Mouse (Mus musculus) lung, embryonic 14.5 days (tissue): ENCODE results near the gene Trpm6. TPM values are rescaled to one million over a fixed set of nuclear protein-coding genes. Genes with fewer than 3 reads are reported as not detected.

Source experiments
- ATAC-seq: fragments of 200-750 bp; cut with Nextera tagmentation; 2 replicates; pipeline ENCODE4 v1.8.0; 2017; ENCODE audit warnings: mild to moderate bottlenecking, moderate TSS enrichment, moderate library complexity; ENCODE audit not compliant: insufficient read depth
- DNase-seq: peaks from one replicate; pipeline ENCODE4 v3.0.0-alpha.2; 2015
- H3K27ac ChIP-seq: fragments of 300-500 bp; sonication (generic); 2 replicates; pipeline ENCODE4 v1.5.1; 2014; ENCODE audit warnings: low read depth, mild to moderate bottlenecking, moderate library complexity
- H3K27me3 ChIP-seq: fragments of 300-500 bp; sonication (generic); 2 replicates; pipeline ENCODE4 v1.6.1; 2014; ENCODE audit warnings: low read length, control low read depth; ENCODE audit not compliant: insufficient read depth
- H3K36me3 ChIP-seq: fragments of 300-500 bp; sonication (generic); 2 replicates; pipeline ENCODE4 v1.6.1; 2014; ENCODE audit warnings: control low read depth; ENCODE audit not compliant: insufficient read depth
- H3K4me1 ChIP-seq: fragments of 300-500 bp; sonication (generic); 2 replicates; pipeline ENCODE4 v1.6.1; 2014; ENCODE audit warnings: antibody characterized with exemption, control low read depth; ENCODE audit not compliant: insufficient read depth
- H3K4me2 ChIP-seq: fragments of 300-500 bp; sonication (generic); 2 replicates; pipeline ENCODE4 v1.6.1; 2014; ENCODE audit warnings: mild to moderate bottlenecking
- H3K4me3 ChIP-seq: fragments of 300-500 bp; sonication (generic); 2 replicates; pipeline ENCODE4 v1.5.1; 2014; ENCODE audit warnings: low read depth, low read length
- H3K9ac ChIP-seq: fragments of 300-500 bp; sonication (generic); 2 replicates; pipeline ENCODE4 v1.6.1; 2014
- H3K9me3 ChIP-seq: fragments of 300-500 bp; sonication (generic); 2 replicates; pipeline ENCODE4 v1.6.1; 2016; ENCODE audit warnings: low read depth, low read length, control low read depth
- CTCF ChIP-seq: IDR thresholded peaks from 2 replicates; pipeline ENCODE4 v1.5.1; 2016; ENCODE audit warnings: antibody characterized with exemption, low read depth
- WGBS: fragments of 180-500 bp; shearing (Covaris S2); extraction: QIAGEN DNeasy Blood & Tissue Kit; methylation state at CpG from one replicate; pipeline ENCODE4 v1.1.7; 2014; 5-methylcytosine and 5-hydroxymethylcytosine counted together
- polyA plus RNA-seq: library from polyadenylated mRNA; unstranded; fragments of >200 nt; fragmentation: Nextera tagmentation; extraction: Ambion mirVana; gene quantifications from 2 replicates; pipeline ENCODE4 v1.2.1, GENCODE M21; 2014

Trpm6 gene
- polyA plus RNA-seq, 1 experiment from 2014 or later = 1.0 TPM

DNA sequence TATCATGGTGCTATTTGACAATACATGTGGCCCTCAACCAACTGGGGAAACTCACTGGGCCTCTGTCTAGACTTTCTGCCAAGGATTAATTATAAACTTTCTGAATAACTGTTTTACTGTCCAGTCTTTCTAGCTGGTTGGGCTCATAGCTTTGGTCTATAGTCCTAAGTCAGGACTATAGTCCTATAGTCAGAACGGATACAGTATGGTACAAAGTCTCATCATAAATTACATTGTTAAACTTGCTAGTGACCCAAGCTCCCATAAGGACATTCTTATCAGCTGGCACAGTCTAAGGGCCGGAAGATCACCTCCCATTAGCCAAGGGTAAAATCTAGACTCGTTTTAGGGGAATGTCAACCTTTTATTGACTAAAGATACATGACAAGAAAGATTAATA, 155.7 kb downstream of the Trpm6 start:
- Histone ChIP-seq H3K9ac (no peak overlapping the region), H3K4me3 (no peak overlapping the region), H3K27me3 (no peaks in the 10 kb centered on the region), H3K36me3 (no peaks in the 10 kb centered on the region), H3K4me2 (no peak overlapping the region), H3K9me3 (no peaks in the 10 kb centered on the region), H3K27ac (no peak overlapping the region), H3K4me1 (no peaks in the 10 kb centered on the region)
- no peak for ATAC-seq
- TF ChIP-seq CTCF = no peak
- WGBS = 41% methylated on average over 3 of the region's 3 CpGs
- no peak for DNase-seq

DNA sequence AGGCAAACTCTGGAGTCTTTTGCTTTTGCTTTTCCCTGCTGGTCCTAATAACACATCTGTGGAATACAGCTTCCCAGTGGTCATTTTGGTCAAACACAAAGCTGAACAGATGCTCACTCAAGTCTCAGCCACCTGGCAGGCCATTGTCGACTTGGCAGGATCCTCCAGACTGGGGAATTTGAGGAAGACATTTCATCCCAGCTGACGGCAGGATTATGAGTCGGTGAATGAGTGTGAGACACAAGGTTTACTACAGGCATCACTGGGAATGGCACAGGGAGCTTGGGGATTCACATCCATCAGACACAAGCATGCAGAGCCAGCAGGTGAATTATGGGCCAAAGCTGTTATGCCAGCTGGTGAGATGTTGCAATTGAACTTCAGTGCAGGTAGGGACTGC, 159.9 kb downstream of the Trpm6 start:
- H3K4me2 ChIP-seq = no peak overlapping the region
- ATAC-seq (no peak), DNase-seq (no peak)
- WGBS = 59% methylated on average over 3 of the region's 3 CpGs
- H3K9me3 ChIP-seq = no peaks in the 10 kb centered on the region
- no peaks in the 10 kb centered on the region for H3K4me1 ChIP-seq
- no peaks in the 10 kb centered on the region for H3K36me3 ChIP-seq
- H3K4me3 ChIP-seq = no peak overlapping the region
- TF ChIP-seq CTCF = no peak
- no peak overlapping the region for H3K27ac ChIP-seq
- H3K9ac ChIP-seq = no peak overlapping the region
- no peaks in the 10 kb centered on the region for H3K27me3 ChIP-seq

DNA sequence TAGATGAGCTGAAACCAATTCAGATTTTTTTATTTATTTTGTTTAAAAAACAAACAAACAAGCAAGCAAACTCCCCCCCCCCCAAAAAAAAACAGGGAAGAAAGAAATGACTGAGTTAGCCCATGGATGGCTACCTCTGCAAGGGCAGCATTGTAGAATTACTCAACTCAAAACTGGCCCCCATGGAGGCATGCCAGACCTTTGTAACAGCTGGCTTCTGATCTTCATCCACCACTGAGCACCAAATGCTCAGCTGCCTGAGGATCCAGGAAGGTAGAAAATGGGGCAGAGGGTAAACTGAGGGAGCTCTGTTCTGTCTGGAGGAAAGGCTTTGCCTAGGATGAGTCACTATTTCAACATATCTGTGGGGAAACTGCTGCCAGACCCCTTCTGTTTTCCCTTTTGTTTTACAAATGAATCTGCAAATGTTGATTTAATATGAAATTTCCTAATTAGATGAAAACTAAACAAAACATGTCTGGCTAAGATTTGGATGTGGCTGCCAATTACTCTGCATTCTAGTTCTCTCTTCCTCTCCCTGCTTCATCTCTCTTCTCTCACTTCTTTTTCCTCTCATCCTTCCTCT, 162.1 kb downstream of the Trpm6 start:
- no peak for ATAC-seq
- no peaks in the 10 kb centered on the region for H3K27me3 ChIP-seq
- H3K9ac ChIP-seq = no peak overlapping the region
- DNase-seq = no peak
- H3K9me3 ChIP-seq = no peaks in the 10 kb centered on the region
- no peak overlapping the region for H3K4me2 ChIP-seq
- no peak for TF ChIP-seq CTCF
- H3K36me3 ChIP-seq = no peaks in the 10 kb centered on the region
- no peak overlapping the region for H3K27ac ChIP-seq
- no peaks in the 10 kb centered on the region for H3K4me1 ChIP-seq
- no peak overlapping the region for H3K4me3 ChIP-seq

DNA sequence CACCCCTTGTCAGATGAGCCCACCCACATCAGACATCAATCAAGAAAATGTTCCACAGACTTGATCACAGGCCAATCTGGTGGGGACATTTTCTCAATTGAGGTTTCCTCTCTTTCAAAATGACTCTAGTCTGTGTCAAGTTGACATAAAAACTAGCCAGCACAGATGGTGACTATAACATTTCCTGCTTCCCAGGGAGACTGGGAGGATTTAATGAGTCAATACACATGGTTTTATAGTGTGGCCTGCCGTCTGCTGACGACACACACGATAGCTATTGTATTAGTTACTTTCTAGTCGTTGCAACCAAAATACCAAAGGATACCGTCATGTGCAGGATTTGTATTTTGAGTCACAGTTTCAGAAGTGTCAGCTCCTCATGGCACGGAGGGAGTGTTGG, 191.6 kb downstream of the Trpm6 start:
- Histone ChIP-seq H3K4me3 (no peak overlapping the region), H3K36me3 (no peaks in the 10 kb centered on the region), H3K27ac (no peak overlapping the region), H3K9ac (no peak overlapping the region), H3K27me3 (no peaks in the 10 kb centered on the region), H3K4me1 (no peaks in the 10 kb centered on the region), H3K9me3 (no peaks in the 10 kb centered on the region), H3K4me2 (no peak overlapping the region)
- DNase-seq = no peak
- ATAC-seq = no peak
- no peak for TF ChIP-seq CTCF
- 78% methylated on average over 6 of the region's 6 CpGs for WGBS

Other genes with a start within 250 kb of the Trpm6 start
- gene Ostf1, start 118.2 kb upstream of the Trpm6 start, polyA plus RNA-seq = 72.9 and 75.1 TPM in 2 replicates
- gene Nmrk1, start 118.0 kb upstream of the Trpm6 start, polyA plus RNA-seq = 8.1 and 8.4 TPM in 2 replicates
- gene Carnmt1, start 79.2 kb upstream of the Trpm6 start, polyA plus RNA-seq = 37.8 and 44.0 TPM in 2 replicates
- 42.4 and 43.4 TPM in 2 replicates for gene D030056L22Rik, start 36.8 kb upstream of the Trpm6 start, polyA plus RNA-seq